Mouse (Mus musculus): ENCODE measurements at regions not wholly inside any gene's neighbourhood (a gene's known extent, or its start where the extent isn't known, plus 50 kb on each side); places are given as distances from the start of the nearest gene placed in this dataset.
"Not testable (repeated sequence)": the region's sequence is repeated elsewhere in the genome, so short reads cannot be mapped to it uniquely, and the experiment has no call there.

DNA sequence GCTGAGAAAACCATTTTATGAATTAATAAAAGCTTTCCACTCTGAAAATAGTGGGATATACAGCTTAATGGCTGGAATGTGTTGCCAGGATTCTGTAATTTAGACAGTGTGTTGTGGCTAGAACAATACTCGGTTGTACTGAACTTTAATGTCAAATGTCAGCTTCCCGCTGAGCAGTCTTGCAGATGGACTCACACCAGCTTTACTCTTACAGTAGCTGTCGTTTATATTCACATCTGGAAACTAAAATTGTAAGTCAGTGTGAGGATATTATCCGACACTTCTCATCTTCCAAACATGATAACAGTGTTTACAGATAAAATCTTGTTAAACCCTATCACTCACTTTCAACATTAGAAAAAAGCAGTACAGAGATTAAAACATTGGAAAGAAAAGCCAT is 328.3 kb upstream of the Gje1 start:
- DNase-seq (ENCODE audit: low spot score): no peak

DNA sequence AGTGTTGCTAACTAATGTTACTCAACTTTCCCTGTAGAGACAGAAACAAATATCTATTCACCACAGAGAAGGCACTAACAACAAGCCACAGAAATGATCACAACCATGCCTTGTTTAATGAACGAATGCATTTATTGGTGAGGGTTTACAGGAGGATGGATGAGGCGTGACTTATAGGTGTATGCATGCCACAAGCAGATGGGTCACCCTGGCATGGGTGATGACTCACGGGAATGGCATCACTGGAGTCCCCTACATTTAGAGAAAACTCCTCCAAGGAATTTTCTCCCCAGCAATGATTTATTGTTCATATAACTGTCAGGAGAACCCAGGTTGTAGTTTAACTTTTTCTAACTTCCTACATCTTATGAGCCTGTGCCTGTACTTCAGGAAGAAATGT is 319.6 kb upstream of the Gje1 start:
- no peak for DNase-seq (ENCODE audit: low spot score)

DNA sequence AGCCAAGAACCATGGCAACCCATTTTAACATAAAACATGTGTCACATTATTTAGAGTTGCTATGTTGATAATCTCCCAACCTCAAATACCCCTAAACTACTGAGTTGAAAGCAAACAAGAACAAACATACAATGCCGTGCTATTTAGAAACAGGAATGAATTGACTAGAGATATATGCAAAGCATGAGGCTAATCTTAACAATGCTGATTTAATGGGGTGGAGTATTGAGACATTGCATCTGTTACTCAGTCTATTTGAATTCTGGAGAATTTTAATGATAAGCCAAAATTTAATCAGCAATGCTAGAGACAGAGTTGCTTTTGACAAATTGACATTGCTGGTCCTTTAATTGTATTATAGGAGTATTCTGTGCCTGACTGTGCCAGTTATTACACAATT is 313.5 kb upstream of the Gje1 start:
- no peak for DNase-seq (ENCODE audit: low spot score)

DNA sequence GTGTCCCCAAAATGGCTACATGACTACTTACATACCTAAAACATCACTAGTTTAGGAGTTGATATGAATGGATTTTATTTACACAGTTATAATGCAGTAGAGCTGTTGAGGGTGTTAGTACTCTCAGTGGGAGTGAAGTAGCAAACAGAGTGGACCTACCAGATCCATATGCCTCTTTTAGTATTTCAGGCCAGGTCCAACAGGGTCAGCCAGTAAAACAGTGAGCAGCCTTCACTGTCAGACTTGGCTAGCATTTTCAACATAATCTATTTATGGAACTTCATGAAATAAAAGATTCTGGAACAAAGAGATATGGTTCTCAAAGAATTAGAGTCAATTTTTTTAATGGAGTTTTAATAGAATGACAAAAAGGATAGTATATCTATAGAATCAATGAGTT is 311.1 kb upstream of the Gje1 start:
- no peak for DNase-seq (ENCODE audit: low spot score)

DNA sequence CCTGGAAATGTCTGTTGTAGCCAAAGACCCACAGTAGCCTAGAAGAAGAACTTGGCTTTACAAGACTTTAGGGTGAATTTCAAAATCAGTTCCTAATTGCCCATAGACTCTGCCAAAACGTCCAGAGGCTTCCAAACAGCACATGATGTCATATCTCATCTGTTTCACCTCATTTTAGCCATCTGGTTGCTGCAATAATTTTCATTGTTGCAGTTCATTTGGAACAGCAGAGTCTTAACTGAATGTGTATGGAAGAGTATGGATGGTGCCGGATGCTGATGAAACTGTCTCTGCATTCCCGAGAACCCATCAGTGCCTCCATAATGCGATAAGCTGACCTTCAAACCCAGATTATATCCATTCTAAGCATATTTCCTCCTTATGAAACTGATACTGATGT is 295.9 kb upstream of the Gje1 start:
- peak; percentile 42 for DNase-seq (ENCODE audit: low spot score)

DNA sequence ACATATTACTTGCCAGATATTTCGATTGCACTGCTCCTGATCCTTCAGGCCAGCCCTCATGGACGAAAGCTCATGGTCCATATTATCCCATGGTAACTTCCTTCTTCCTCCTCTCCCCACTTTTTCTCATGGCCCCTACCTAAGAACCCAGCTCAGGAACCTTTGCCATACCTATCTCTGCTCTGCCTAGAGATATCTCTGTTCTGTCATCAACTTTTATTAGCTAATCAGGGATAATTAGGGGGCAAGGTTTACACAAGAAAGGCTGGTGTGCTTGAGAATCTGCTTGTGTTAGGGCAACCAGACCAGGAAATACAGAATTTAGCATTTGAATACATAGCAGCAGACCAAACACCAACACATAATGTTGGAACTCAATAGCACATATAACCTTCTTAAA is 278.4 kb upstream of the Gje1 start:
- no peak for DNase-seq (ENCODE audit: low spot score)

DNA sequence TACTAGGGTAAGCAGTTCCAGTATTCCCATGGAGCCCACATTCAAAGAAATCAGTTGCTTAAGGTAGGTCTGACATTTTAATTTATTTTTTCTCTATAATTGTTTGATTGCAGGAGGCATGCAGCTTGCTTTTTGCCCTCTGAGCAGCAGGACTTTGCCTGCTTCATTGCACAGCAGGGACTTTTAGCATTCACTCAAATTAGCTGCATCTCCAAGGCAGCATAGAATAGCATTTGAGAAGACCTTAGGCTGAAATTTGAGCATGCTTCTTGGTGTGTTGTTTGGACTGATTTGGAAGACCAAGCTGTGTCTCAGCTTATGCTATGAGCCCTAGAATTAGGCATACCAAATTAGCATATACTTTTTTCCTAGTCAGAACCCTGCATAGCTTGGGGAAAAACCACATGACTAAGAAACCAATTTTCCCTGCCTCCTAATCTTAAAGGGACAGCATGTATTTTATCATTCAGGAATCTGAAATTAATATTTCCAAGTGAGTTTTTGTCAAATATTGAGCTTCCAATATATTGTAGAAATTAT is 271.7 kb upstream of the Gje1 start:
- no peak for DNase-seq (ENCODE audit: low spot score)

DNA sequence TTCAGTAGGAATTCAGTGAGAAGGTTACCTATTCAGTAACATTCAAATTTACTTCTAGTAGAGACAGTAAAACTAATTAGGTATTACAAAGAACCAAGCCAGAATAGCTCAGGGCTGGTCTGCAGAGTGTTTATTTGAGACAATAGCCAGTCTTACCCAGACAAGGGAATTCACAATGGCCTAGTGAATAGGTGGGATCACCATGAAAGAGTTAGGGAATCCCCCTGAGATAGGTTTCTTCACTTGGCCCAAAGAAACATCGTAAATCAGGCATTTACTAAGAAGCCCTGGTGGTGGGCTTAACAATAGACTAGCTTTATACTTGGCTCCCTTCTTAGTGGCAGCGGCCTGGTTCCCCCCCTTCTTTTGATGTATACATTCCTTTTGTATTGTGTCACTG is 268.6 kb upstream of the Gje1 start:
- DNase-seq (ENCODE audit: low spot score): not testable (repeated sequence)

DNA sequence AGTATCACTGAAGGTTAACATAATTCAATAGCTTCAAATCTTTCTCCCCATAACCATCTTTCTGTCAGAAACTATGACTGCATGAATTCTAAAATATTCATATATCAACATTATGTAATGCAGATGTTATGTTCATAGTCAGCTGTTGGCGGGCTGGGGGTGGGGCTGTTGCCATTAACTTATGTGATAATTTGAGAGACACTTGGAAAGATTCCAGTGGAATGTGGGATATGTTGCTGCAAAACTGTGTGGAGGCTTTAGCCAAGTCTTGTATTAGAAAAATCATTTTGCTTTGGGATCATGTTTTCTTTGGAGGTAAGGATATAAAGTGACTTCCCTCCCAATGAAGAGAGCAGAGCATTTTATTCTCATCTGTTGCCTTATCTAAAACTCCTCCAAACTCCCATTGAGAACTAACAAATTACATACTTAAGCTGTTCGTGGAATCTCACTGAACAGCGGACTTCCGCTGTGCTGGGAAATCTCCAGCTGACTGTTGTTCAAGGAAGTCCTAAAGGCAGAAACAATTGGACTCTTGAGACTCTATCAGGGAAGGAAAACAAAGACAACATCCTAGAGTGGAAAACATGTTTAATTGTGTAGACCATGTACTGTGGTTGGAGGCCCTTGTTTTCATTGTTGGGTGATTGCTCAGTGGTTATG is 260.2 kb upstream of the Gje1 start:
- DNase-seq (ENCODE audit: low spot score): peak; percentile 6

DNA sequence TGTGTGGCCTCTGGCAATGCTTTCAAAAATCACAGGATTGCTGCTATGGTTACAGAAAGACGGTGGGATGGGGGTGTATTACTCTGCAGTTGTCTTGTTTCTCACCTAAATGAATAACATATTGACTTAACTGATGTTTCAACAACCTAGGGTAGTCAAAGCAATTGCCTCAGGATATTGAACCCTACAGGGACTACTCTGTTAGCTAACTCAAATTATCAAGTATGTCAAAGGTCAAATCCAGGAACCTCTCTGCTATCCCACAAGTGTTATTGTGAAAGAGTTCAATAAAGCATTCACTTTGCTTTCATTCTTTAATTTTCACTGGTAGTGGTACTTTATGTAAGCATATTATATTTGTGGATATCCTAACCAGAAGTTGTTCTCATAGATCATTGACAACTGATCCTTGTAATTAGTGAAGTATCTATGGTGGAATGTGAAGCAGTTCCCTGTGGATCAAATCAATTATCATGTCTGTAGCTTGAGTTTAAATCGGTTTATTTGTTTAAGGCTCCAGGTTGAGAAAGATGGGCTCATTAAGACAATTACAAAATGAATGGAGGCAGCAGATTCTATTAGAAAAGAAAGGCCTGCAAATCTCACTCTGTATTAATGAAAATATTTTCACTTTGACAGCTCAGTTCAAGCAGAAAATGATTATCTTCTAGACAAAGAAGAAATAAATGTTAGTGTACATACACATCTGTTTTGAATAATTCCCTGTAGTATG is 259.4 kb upstream of the Gje1 start:
- DNase-seq (ENCODE audit: low spot score): no peak

DNA sequence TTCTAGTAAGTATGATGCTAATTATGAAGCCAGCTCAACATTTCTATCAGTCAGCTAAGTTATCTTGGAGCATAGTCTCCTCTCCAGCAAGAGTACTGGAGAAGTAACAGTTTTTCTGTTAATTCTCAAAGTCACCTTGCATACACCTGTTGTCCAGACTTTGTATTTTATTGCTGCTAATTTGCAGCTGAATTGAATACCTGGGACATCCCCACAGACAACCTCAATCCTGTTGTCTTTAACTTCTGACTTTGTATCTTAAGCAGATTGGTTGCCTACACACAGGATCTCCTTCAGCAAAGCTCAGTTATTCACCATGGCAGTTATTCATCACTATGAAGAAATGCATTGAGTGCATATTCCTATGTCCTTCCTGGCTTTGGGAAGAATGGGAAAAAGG is 251.7 kb upstream of the Gje1 start:
- no peak for DNase-seq (ENCODE audit: low spot score)

DNA sequence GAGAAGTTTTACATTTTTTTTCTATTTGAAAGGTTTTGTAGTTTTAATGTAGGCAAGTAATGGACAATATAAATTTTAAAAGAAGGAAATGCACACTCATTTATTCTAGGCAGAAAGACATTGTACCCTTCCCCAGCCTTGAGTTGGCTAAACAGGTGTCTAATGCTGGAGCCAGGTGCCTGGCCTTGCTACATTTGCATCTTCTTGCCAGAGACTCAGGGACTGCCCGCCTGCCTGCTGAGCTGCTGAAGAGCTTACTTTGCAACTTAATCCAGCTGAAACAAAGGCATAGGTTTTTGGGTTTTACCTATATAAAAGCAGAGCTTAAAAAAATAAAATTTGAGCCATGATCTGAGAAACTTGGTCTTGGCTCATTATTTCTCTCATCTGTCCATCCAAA is 249.6 kb upstream of the Gje1 start:
- DNase-seq (ENCODE audit: low spot score): no peak

DNA sequence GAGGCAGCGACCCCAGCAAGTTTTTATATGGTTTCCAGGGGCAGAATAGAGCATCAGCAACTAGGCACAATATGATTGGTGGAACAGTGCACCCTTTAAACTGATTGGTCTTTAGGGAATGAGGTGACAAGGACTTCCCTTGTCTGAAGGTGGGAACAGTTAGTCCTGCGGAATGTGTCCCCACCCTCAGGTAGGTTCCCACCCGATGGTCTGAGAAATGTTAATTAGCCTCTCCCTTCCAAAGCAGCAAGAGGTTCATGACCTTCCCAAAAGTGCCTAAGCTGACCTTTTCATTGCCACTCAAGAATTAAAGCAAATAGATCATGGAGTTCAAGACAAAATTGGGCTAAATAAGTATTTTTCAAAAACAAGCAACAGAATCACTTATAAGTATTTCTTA is 248.8 kb upstream of the Gje1 start:
- not testable (repeated sequence) for DNase-seq (ENCODE audit: low spot score)

DNA sequence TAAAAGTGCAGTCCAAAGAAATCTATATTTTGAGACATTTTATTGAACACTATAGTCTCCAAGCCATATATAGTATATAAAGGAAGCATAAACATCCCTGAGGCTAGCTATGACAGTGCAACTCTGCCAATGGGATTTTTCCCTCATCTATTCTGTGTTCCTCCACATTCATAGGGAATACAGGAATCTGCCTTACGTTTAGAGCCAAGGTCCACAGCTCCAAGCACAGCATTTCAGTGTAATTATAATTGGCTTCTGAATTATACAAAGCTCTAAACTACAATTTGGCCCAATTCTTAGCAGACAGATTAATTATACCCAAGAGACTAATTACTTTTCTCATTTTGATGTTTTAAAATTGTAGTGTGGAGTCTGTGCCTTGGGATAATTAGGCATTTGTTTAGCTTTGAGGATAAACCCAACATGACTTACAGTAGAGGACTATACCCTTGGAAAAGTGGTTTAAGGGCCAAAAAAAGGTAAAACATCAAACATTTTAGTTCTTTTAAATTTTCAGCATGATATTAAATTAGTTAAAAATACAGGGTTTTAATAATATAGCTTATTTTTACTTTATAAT is 235.0 kb upstream of the Gje1 start:
- DNase-seq (ENCODE audit: low spot score): no peak

DNA sequence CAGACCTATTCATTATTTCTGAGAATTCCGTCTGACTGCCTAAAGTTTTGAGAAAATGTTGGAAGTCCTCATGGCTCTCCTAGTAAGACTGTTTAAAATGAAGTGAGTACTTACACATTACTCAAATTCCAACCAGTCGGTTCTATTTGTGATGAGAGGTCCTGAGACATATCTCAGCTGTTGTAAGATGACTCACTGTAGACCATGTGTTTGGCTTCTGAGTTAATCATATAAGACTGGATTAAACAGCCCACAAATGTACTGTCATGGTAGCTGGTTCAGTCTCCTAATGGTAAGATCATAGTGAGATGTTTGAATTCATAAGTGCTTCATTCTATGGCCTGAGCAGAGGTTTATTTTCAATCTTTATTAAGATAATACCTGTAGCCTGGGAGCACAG is 223.9 kb upstream of the Gje1 start:
- no peak for DNase-seq (ENCODE audit: low spot score)
